Mouse (Mus musculus) retina, embryonic 14.5 days (tissue): ENCODE data around the gene Mlh1.
A peak's percentile ranks its signal among the peaks of the same experiment; 100 is the strongest.

Source experiments
- DNase-seq: peaks from one replicate; pipeline ENCODE4 v3.0.0-alpha.2; 2015; ENCODE audit warnings: low spot score

Mlh1 gene

GRCm38 (mm10) chr9:111285676-111286075 lies 14.1 kb upstream of the Mlh1 start:
- DNase-seq: peak; percentile 8

- DNase-seq: no peak
Observed at GRCm38 (mm10) chr9:111285061-111285460, 13.5 kb upstream of the Mlh1 start.

DNA sequence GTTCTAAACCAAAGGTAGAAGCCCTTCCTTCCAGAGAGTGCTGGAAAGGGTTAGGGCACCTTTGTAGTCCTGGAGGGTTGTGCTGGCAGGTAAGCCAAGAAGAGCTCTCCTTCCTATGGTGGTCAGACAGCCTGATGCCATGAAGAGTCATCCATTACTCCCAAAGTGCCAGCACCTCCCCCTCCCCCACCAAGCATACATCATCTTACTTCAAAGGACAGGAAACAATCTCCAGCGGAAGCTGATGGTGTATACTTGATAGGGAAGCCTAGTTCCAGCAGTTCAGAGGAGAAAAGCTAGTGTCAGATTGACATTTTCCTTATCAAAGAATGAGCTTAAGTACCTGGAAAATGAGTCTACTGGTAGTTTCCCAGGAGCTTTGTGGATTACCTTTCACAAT lies 3.6 kb upstream of the Mlh1 start:
- DNase-seq: no peak

GRCm38 (mm10) chr9:111273958-111274357 lies 2.4 kb upstream of the Mlh1 start:
- DNase-seq: no peak

- DNase-seq: no peak
Observed at GRCm38 (mm10) chr9:111272996-111273785, 1.6 kb upstream of the Mlh1 start.

GRCm38 (mm10) chr9:111272356-111272755 lies 765 bp upstream of the Mlh1 start:
- peak; percentile 39 for DNase-seq

- no peak for DNase-seq
Observed at GRCm38 (mm10) chr9:111271056-111271433, 546 bp downstream of the Mlh1 start.

DNA sequence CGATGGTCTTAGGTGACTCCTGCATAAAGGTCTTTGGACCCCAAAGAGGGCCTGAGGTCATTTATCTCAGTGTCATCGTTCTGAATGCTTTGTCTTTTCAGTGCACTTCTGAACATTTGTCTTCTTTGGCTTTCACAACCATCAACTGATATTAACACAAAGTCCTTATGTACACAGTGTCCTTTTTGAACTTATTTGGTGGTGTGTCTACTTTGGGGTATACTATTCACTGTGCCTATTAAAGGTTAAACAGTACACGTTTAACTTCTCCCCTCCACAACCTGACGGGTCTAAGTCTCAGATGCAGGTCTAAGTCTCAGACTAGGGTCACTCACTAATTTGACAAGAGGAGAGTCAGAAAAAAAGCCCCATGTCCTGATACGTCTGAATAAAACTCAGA lies 985 bp downstream of the Mlh1 start:
- no peak for DNase-seq

GRCm38 (mm10) chr9:111267998-111268397 lies 3.6 kb downstream of the Mlh1 start:
- DNase-seq: no peak

- no peak for DNase-seq
Observed at GRCm38 (mm10) chr9:111261356-111261755, 10.2 kb downstream of the Mlh1 start.

DNA sequence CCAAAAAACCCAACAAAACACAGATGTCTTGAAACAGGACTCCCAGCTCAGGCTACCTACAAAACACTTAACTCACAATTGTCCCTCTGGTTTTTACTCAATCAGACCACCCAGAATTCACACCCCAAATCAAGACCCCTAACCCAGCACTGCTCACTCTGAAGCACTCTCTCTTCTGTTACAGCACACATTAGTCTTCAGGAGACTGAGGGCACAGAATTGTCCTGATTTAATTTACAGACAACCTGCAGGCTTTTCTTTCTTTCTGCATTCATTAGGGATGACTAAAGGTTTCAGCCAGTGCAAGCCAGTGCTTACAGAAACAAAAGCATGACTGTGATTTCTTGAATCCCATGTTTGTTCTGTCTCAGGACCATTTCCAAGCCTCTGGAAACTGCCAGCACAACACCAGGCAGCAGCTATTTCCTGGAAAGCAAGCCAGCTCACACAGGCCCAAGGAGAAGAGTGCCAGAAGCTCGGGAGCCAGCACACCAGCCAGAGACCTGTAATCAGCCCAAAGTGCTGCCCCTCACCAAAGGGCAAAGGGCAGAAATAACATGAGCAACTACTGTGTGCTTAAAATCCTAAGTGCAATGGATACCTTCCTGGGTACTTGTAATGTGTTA lies 11.1 kb downstream of the Mlh1 start:
- no peak for DNase-seq

DNA sequence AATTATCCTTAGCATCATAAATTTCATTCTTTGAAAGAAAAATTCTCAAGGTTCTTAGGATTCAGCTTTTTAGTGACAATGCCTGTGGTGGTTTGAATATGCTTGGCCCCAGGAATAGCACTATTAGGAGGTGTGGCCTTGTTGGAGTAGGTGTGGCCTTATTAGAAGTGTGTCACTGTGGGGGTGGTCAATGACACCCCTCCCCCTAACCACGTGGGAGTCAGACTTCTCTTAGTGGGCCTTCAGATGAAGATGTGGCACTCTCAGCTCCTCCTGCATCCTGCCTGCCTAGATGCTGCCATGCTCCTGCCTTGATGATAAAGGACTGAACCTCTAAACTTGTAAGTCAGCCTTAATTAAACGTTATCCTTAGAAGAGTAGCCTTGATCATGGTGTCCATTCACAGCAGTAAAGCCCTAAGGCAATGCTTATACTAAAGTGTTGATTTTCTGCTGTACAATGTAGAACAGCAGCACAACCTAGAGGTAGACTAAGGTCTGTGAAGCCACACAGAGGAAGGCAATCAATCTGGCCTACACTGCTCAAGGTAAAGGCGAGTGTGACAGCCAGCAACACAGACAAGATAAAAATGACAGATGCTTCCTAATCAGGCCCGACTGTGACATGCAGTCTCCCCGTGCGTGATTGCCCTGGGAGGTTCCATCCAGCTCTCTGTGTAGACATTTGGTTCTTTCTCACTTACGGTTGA lies 19.3 kb downstream of the Mlh1 start:
- no peak for DNase-seq

DNA sequence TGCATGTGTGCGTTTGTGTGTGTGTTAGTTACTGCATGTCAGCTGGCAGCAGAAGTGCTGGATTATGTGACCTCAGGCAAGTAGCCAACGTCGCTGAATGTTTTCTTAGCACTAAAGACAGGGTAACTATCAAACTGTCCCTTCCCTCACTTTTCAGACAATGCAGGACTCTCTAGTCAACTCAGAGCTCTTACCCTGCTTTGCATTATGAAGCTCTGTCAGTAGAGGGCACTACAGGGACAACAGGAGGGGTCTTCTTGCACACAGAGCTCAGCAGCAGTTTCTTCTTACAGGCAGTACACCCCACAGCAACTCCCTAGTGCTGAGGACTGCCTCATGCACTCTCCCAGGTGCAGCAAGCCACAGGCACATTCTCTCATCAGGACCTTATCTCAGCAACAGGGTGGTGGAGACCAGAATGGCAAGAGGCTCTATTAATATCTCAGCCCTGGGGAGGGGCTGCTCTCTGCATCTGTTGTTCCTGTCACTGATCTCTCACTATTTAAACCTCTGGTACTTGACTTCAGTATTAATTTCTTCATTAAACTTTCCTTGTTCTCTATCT lies 23.8 kb downstream of the Mlh1 start:
- no peak for DNase-seq

DNA sequence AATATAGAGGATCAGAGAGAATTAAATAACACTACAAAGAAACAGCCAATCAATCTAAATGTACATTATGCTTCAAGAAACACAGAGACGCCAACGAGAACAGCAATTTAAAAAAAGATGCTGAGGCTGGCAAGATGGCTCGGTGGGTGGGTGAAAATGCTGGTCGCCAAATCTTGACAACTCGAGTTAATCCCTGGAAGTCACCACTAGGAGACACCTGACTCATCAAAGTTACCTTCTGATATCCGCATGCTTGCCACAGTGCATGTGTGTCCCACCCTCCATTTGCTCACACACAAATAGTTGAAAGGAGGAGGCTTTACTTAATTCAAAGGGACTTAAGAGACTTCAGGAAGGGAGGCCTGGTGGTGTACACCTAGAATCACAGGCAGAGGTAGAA lies 26.0 kb downstream of the Mlh1 start:
- no peak for DNase-seq

- DNase-seq: no peak
Observed at GRCm38 (mm10) chr9:111243384-111243783, 28.2 kb downstream of the Mlh1 start.

DNA sequence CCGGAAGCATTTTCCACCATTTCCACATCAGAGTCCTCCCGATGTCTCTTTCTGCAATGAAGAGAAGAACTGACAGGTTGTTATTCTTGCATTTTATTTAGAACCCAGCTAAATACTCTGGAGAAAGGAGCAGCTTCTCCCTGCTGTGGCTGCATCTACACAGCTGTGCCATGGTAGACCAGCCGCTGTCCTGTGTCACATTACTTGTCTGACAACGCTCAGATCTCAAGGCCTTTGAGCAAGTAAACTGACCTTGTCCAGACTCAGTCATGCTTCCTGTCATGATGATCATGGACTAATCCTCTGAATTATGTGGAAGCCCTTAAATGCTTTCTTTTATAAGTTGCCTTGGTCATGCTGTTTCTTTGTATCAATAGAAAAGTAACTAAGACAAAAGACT lies 31.8 kb downstream of the Mlh1 start:
- DNase-seq: no peak

- no peak for DNase-seq
Observed at GRCm38 (mm10) chr9:111237726-111238125, 33.9 kb downstream of the Mlh1 start.

DNA sequence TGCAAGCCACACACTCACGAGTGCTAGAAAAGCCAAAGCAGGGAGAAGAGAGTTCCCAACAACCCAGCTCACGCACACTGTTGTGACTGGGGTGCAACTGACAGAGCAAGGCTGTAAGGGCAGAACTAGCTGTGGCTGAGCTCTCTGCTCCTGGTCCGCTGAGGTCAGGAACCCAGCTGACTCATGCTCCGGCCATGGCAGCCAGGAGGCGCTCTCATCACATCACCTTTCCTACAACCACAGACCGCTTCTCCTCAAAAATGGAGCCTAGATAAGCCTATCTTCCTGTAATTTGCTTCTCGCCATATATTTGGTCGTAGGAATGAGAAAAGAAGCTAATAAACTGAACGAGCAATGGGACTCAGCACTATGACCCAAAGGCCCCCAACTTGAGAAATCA lies 36.9 kb downstream of the Mlh1 start:
- no peak for DNase-seq

- no peak for DNase-seq
Observed at GRCm38 (mm10) chr9:111228446-111228845, 43.1 kb downstream of the Mlh1 start.

DNA sequence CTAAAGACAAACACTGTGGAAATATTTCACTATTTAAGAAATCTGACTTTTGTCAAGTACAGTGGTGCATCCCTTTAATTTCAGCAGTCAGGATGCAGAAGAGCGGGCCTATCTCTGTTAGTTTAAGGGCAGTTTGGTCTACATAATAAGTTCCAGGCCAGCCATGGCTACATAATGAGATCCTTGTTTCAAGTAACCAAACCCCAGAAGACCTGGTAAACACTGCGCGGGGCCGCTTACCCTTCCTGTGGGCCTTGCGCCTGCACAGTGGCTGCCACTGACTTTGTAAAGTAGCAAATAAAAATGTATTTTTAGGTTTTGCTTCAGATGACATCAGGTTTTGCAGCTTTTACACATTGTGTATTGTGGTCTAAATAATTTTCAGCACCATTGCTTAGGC lies 48.2 kb downstream of the Mlh1 start:
- DNase-seq: no peak

GRCm38 (mm10) chr9:111221580-111221979 lies 50.0 kb downstream of the Mlh1 start:
- no peak for DNase-seq

DNA sequence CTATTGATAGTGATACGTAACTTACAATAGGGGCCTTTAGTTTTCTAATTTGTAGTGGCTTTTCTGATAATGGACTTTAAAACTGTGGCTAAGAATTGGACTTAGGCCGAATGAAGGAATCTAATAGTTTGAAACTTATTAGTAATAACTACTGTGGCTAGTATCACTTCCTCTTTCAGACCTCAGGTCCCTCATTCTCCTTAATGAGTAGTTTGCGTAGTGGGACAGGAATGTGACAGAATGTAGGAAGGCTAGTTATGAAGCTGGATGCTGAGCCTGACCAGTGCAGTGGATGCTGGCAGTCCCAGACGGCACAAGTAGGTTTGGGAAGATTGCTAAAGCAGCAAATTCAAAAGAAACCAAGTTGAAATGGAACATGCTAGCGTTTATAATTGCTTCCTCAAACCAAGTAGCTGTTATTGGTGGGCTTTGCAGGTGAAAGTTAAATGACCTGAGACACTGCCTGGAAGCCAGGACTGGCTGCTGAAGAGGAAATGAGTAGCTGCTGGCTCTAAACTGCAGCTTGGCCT lies 51.0 kb downstream of the Mlh1 start:
- no peak for DNase-seq

DNA sequence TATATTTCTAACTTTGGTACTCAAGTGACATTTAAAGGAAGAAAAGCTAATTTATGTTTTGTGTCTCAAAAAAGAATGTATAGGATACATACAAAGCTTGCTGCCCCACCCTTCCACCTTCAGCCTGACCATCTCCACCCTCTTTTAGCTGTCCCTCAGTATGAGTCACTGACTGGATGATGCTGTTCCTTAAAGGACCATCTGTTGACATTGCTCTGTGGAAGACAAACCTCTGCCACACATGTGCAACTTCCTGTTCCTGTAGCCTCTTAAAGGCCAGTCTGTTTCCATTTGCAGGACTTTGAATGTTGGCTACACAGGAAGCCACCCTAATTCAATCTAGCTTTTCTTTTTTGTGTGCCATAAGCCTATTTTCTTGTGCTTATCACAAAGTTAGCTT lies 55.2 kb downstream of the Mlh1 start:
- DNase-seq: no peak
